Mouse (Mus musculus): ENCODE results near the gene Prm1.
A peak's percentile ranks its signal among the peaks of the same experiment; 100 is the strongest.
"Not testable (repeated sequence)": the region's sequence is repeated elsewhere in the genome, so short reads cannot be mapped to it uniquely, and the experiment has no call there.

Prm1 gene

GRCm38 (mm10) chr16:10821387-10821786, 15.7 kb upstream of the Prm1 start:
- DNase-seq = peak; percentile 37

GRCm38 (mm10) chr16:10819966-10820365, 14.3 kb upstream of the Prm1 start:
- DNase-seq = no peak

- no peak for DNase-seq
Measured at GRCm38 (mm10) chr16:10818579-10819135, 13.0 kb upstream of the Prm1 start.

GRCm38 (mm10) chr16:10814864-10815263, 9.2 kb upstream of the Prm1 start:
- no peak for DNase-seq

- no peak for DNase-seq
Measured at GRCm38 (mm10) chr16:10813726-10814125, 8.1 kb upstream of the Prm1 start.

GRCm38 (mm10) chr16:10812865-10813371, 7.3 kb upstream of the Prm1 start, which contains the start of gene Gm11172:
Gene Gm11172 (plus strand): TSS chr16:10812915.
- no peak for DNase-seq

GRCm38 (mm10) chr16:10810376-10810775, 4.7 kb upstream of the Prm1 start:
- DNase-seq = no peak

GRCm38 (mm10) chr16:10802420-10802819, 3.2 kb downstream of the Prm1 start:
- DNase-seq = not testable (repeated sequence)

- DNase-seq = no peak
Measured at GRCm38 (mm10) chr16:10796034-10796433, 9.6 kb downstream of the Prm1 start, which contains the start of gene Prm2. Gene Prm2 (minus strand): TSS chr16:10796134.

GRCm38 (mm10) chr16:10790702-10791101, 14.9 kb downstream of the Prm1 start, which contains the start of gene Prm3:
Gene Prm3 (minus strand): TSS chr16:10790914.
- DNase-seq = no peak

- DNase-seq = no peak
Measured at GRCm38 (mm10) chr16:10788866-10789265, 16.8 kb downstream of the Prm1 start.

- no peak for DNase-seq
Measured at GRCm38 (mm10) chr16:10788271-10788670, 17.4 kb downstream of the Prm1 start, which contains the start of gene Tnp2. Gene Tnp2 (minus strand): TSS chr16:10788660.

- DNase-seq = no peak
Measured at GRCm38 (mm10) chr16:10787548-10788058, 18.0 kb downstream of the Prm1 start.

GRCm38 (mm10) chr16:10786782-10787547, 18.7 kb downstream of the Prm1 start:
- DNase-seq = no peak

- DNase-seq = peak; percentile 91
Measured at GRCm38 (mm10) chr16:10786288-10786687, 19.4 kb downstream of the Prm1 start.

GRCm38 (mm10) chr16:10785371-10786231, 20.0 kb downstream of the Prm1 start, which contains the start of gene Socs1:
Gene Socs1 (minus strand): TSS chr16:10785536.
- peak; percentile 95 for DNase-seq

GRCm38 (mm10) chr16:10784793-10785370, 20.8 kb downstream of the Prm1 start:
- DNase-seq = peak; percentile 93

GRCm38 (mm10) chr16:10783883-10784792, 21.5 kb downstream of the Prm1 start:
- DNase-seq = peak; percentile 57

GRCm38 (mm10) chr16:10783451-10783850, 22.2 kb downstream of the Prm1 start:
- no peak for DNase-seq

- no peak for DNase-seq
Measured at GRCm38 (mm10) chr16:10783152-10783434, 22.5 kb downstream of the Prm1 start.

GRCm38 (mm10) chr16:10782377-10783151, 23.1 kb downstream of the Prm1 start:
- DNase-seq = no peak
